Mouse (Mus musculus): ENCODE measurements around the gene Washc2.

DNA sequence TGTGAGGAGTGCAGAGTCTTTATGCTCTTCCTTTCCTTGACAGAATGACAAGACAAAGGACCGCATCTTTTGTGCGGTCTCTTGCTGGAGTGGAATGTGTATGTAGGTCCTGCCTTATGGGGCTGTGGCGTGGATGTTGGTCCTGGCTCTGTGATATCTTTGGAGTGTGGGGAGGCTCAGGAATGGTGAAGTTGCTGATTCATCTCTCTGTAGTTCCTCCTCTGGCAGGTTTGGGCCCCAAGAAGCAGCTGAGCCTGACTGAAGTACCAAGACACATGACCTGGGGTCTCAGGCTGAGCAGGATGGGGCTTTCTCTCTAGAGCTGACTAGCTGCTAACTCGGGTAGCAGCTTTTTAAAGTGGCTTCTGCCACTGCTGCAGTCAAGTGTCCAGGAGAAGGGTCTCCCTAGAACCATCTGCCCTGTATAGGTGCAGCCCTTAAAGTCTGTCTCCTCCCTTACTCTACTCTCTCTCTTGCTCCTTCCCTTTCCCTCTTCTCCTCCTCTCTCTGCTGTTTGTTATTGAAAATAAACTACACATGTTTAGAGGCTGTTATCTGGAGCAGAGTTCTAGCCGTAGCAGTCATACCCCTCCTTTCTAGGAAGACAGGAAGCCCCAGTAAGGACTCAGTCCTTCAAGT lies 71.0 kb downstream of the Washc2 start:
- TF ChIP-seq CTCF (IDR thresholded peaks at IDR 0.05; ENCODE audit: extremely low read depth, insufficient read depth, low read length) (no peak), POLR2A (IDR thresholded peaks at IDR 0.05; ENCODE audit: extremely low read depth, insufficient read depth, low read length) (no peak)
